Mouse (Mus musculus) limb, embryonic 12.5 days (tissue): Measurements from ENCODE around the gene Uggt1. TPM values are rescaled to one million over a fixed set of nuclear protein-coding genes. Genes with fewer than 3 reads are reported as not detected.

Source experiments
- ATAC-seq: fragments of 200-750 bp; cut with Nextera tagmentation; 2 replicates; pipeline ENCODE4 v1.8.0; 2017; ENCODE audit warnings: low read depth, moderate TSS enrichment; ENCODE audit not compliant: insufficient number of reproducible peaks, insufficient read depth, low FRiP score, low TSS enrichment
- H3K27ac ChIP-seq: fragments of 300-500 bp; sonication (generic); 2 replicates; pipeline ENCODE4 v1.5.1; 2016; ENCODE audit warnings: mild to moderate bottlenecking, moderate library complexity
- H3K27me3 ChIP-seq: fragments of 300-500 bp; sonication (generic); 2 replicates; pipeline ENCODE4 v1.6.1; 2016; ENCODE audit warnings: mild to moderate bottlenecking, moderate library complexity
- H3K36me3 ChIP-seq: fragments of 300-500 bp; sonication (generic); 2 replicates; pipeline ENCODE4 v1.6.1; 2016; ENCODE audit warnings: mild to moderate bottlenecking, moderate library complexity
- H3K4me1 ChIP-seq: fragments of 300-500 bp; sonication (generic); replicated peaks from 2 replicates; pipeline ENCODE4 v1.6.1; 2016
- H3K4me2 ChIP-seq: fragments of 300-500 bp; sonication (generic); 2 replicates; pipeline ENCODE4 v1.6.1; 2016; ENCODE audit warnings: mild to moderate bottlenecking, moderate library complexity
- H3K4me3 ChIP-seq: fragments of 300-500 bp; sonication (generic); replicated peaks from 2 replicates; pipeline ENCODE4 v1.5.1; 2016; ENCODE audit warnings: mild to moderate bottlenecking
- H3K9ac ChIP-seq: fragments of 300-500 bp; sonication (generic); replicated peaks from 2 replicates; pipeline ENCODE4 v1.6.1; 2016; ENCODE audit warnings: mild to moderate bottlenecking, moderate library complexity
- H3K9me3 ChIP-seq: fragments of 300-500 bp; sonication (generic); 2 replicates; pipeline ENCODE4 v1.6.1; 2016; ENCODE audit warnings: mild to moderate bottlenecking, moderate library complexity
- WGBS: fragments of 180-500 bp; shearing (Covaris S2); methylation state at CpG from one replicate; pipeline ENCODE4 v1.1.7; 2016; 5-methylcytosine and 5-hydroxymethylcytosine counted together
- polyA plus RNA-seq: library from polyadenylated mRNA; unstranded; fragments of >200 nt; fragmentation: Nextera tagmentation; extraction: Ambion mirVana; gene quantifications from 2 replicates; pipeline ENCODE4 v1.2.1, GENCODE M21; 2016

Gene Uggt1
- polyA plus RNA-seq, 1 experiment from 2014 or later: 52.9 TPM

GRCm38 (mm10) chr1:36235057-36235639 is 9.4 kb downstream of the Uggt1 start:
- H3K27me3 ChIP-seq: no peaks in the 10 kb centered on the region
- H3K4me1 ChIP-seq: no peaks in the 10 kb centered on the region
- ATAC-seq: no peak
- H3K9me3 ChIP-seq: no peaks in the 10 kb centered on the region
- H3K27ac ChIP-seq: no peak overlapping the region
- no peak overlapping the region for H3K4me3 ChIP-seq
- no peak overlapping the region for H3K4me2 ChIP-seq
- peaks cover 36% of the 10 kb centered on the region for H3K36me3 ChIP-seq
- WGBS: 76% methylated on average over 9 of the region's 9 CpGs
- no peak overlapping the region for H3K9ac ChIP-seq

DNA sequence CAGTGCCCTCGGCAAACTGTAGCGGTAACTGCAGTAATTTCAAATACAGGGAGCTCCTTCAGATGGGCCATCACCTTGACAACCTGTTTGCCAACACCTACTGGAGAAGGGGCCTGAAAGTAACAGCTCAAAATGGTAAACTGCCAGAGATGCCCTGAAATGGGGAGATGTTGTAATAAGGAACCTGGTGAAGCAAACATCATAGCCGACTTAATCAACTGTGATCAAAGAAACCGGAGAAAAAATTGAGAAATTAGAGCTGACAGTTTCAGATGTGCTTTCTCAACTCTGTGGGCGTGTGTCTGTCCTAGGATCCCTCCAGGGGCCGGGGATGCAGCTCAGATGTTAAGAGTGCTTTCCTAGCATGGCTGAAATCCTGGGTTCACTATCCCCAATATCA is 11.3 kb downstream of the Uggt1 start:
- no peaks in the 10 kb centered on the region for H3K4me1 ChIP-seq
- no peaks in the 10 kb centered on the region for H3K27me3 ChIP-seq
- H3K9me3 ChIP-seq: no peaks in the 10 kb centered on the region
- peaks cover 54% of the 10 kb centered on the region for H3K36me3 ChIP-seq
- H3K4me2 ChIP-seq: no peak overlapping the region
- ATAC-seq: no peak
- no peak overlapping the region for H3K27ac ChIP-seq
- H3K9ac ChIP-seq: no peak overlapping the region
- H3K4me3 ChIP-seq: no peak overlapping the region
- WGBS: 88% methylated on average over 6 of the region's 6 CpGs

DNA sequence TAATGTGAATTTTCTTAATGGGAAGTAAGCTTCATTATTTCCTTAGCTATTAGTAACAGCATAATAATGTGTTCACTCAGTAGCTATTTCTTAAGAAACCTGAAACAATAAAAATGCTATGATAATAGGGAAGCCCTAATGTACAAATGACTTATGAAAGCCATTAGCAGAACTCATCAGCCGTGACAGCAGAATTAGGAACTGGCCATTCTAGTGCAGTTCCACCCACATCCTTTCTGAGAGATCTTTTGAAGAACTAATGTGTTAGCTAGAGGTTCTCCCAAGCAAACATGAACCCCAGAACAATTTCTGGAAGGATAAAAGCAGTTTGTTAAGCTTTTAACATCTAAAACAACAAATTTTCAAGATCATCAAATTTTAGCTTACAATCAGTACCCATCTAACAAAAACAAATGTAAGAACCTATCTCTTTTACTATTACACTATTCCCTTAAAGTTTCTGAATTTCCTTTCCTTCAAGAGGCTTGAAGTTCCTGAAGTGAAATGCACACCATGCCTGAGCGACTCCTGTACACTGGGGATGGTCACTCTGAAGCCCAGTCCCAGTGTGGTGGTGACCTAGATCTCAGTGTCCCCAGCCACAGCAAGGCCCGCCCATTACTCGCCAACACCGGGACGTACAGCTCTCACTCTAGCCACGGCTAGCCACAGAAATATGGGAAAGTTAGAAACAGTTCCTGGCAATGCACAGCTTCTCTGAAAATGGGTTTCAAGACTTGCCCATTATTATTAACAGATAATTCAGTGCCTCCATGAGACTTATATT is 13.4 kb downstream of the Uggt1 start:
- no peaks in the 10 kb centered on the region for H3K27me3 ChIP-seq
- H3K27ac ChIP-seq: no peak overlapping the region
- no peaks in the 10 kb centered on the region for H3K4me1 ChIP-seq
- 86% methylated on average over 7 of the region's 7 CpGs for WGBS
- H3K9me3 ChIP-seq: no peaks in the 10 kb centered on the region
- peaks cover 68% of the 10 kb centered on the region for H3K36me3 ChIP-seq
- H3K4me2 ChIP-seq: no peak overlapping the region
- no peak for ATAC-seq
- H3K4me3 ChIP-seq: no peak overlapping the region
- H3K9ac ChIP-seq: no peak overlapping the region

GRCm38 (mm10) chr1:36228461-36228860 is 16.1 kb downstream of the Uggt1 start:
- no peak overlapping the region for H3K27ac ChIP-seq
- ATAC-seq: no peak
- no peaks in the 10 kb centered on the region for H3K4me1 ChIP-seq
- H3K9ac ChIP-seq: no peak overlapping the region
- H3K27me3 ChIP-seq: no peaks in the 10 kb centered on the region
- no peak overlapping the region for H3K4me2 ChIP-seq
- H3K4me3 ChIP-seq: no peak overlapping the region
- H3K9me3 ChIP-seq: no peaks in the 10 kb centered on the region
- H3K36me3 ChIP-seq: peaks cover 78% of the 10 kb centered on the region
- WGBS: 85% methylated on average over 9 of the region's 9 CpGs

GRCm38 (mm10) chr1:36224648-36225047 is 19.9 kb downstream of the Uggt1 start:
- Histone ChIP-seq H3K27me3 (no peaks in the 10 kb centered on the region), H3K9ac (no peak overlapping the region), H3K9me3 (no peaks in the 10 kb centered on the region), H3K4me3 (no peak overlapping the region), H3K27ac (no peak overlapping the region), H3K4me1 (no peaks in the 10 kb centered on the region), H3K36me3 (peaks cover 86% of the 10 kb centered on the region), H3K4me2 (no peak overlapping the region)
- 81% methylated on average over 3 of the region's 3 CpGs for WGBS
- ATAC-seq: no peak

DNA sequence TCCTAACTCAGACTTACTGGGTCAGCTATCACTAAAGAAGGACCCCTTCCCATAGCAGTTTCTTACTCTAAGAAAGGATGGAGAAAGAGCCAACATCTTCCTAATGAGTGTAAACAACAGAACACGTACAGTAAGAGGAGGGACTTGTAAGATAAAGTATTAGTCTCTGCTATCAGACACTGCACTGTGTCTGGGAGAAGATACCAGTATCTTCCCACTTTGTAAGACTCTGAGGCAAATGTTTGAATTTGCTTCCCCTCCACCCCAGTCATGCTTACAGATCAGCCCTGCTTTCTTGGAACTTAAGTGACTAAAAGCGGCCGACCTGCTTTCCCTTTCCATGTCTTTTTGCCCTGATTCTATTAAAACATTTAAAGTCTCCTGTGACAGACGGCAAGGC is 30.2 kb downstream of the Uggt1 start:
- no peak for ATAC-seq
- Histone ChIP-seq H3K4me1 (no peaks in the 10 kb centered on the region), H3K36me3 (peaks cover 51% of the 10 kb centered on the region), H3K9me3 (no peaks in the 10 kb centered on the region), H3K27me3 (no peaks in the 10 kb centered on the region), H3K27ac (no peak overlapping the region), H3K4me2 (no peak overlapping the region), H3K9ac (no peak overlapping the region), H3K4me3 (no peak overlapping the region)
- 90% methylated on average over 4 of the region's 4 CpGs for WGBS

GRCm38 (mm10) chr1:36201739-36202138 is 42.8 kb downstream of the Uggt1 start:
- Histone ChIP-seq H3K4me2 (no peak overlapping the region), H3K27ac (no peak overlapping the region), H3K4me1 (no peaks in the 10 kb centered on the region), H3K4me3 (no peak overlapping the region), H3K36me3 (peaks cover 58% of the 10 kb centered on the region), H3K27me3 (no peaks in the 10 kb centered on the region), H3K9ac (no peak overlapping the region), H3K9me3 (no peaks in the 10 kb centered on the region)
- ATAC-seq: no peak
- 92% methylated on average over 12 of the region's 12 CpGs for WGBS

DNA sequence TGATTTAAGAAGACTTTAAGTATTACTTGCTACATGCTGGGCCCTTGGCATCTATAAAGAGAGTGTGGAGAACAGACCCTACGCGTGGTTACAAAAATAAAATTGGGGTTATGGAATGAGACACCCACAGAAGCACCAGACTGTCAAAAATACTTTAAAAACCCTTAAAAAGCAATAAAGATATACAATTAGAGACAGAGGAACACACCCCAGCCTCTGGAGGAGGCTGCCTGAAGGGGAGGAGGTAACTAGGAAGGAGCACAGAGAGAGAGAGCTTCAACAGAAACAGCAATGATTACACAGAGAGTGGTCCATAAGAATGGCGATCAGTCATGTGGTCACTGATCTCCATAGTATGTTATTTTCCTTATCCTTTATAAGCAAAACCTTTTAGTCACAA is 50.0 kb downstream of the Uggt1 start:
- ATAC-seq: no peak
- Histone ChIP-seq H3K27ac (no peak overlapping the region), H3K9me3 (no peaks in the 10 kb centered on the region), H3K4me3 (no peak overlapping the region), H3K4me1 (no peaks in the 10 kb centered on the region), H3K4me2 (no peak overlapping the region), H3K27me3 (no peaks in the 10 kb centered on the region), H3K36me3 (peaks cover 94% of the 10 kb centered on the region), H3K9ac (no peak overlapping the region)
- 96% methylated on average over 3 of the region's 3 CpGs for WGBS

DNA sequence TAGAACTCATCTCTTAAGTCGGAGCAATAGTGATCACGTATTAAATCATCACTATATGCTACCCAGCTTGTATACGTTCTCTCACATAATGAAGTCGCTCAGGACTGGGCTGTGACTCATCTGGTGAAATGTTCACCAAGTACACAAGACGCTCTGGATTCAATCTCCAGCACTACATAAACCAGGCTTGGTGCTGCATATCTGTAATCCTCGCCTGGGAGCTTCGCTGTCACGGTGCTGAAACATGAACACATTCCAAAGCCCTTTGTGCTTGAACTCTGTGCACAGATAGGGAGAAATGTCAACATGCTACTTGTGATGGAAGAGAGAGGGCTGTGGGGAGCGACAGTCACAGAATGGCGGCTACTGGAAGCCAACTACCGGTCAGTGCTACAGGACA is 52.6 kb downstream of the Uggt1 start:
- Histone ChIP-seq H3K27ac (no peak overlapping the region), H3K4me1 (no peaks in the 10 kb centered on the region), H3K9ac (no peak overlapping the region), H3K4me2 (no peak overlapping the region), H3K4me3 (no peak overlapping the region), H3K27me3 (no peaks in the 10 kb centered on the region), H3K36me3 (peaks cover 96% of the 10 kb centered on the region), H3K9me3 (no peaks in the 10 kb centered on the region)
- WGBS: 89% methylated on average over 11 of the region's 11 CpGs
- ATAC-seq: no peak

- Histone ChIP-seq H3K9me3 (no peaks in the 10 kb centered on the region), H3K27me3 (no peaks in the 10 kb centered on the region), H3K9ac (no peak overlapping the region), H3K4me1 (peaks cover 5% of the 10 kb centered on the region; the same call in 1 of the 2 replicates), H3K4me2 (no peak overlapping the region), H3K36me3 (peaks cover 66% of the 10 kb centered on the region), H3K27ac (no peak overlapping the region), H3K4me3 (no peak overlapping the region)
- ATAC-seq: no peak
- WGBS: 88% methylated on average over 5 of the region's 5 CpGs
Measured at GRCm38 (mm10) chr1:36180038-36180437, 64.5 kb downstream of the Uggt1 start.

DNA sequence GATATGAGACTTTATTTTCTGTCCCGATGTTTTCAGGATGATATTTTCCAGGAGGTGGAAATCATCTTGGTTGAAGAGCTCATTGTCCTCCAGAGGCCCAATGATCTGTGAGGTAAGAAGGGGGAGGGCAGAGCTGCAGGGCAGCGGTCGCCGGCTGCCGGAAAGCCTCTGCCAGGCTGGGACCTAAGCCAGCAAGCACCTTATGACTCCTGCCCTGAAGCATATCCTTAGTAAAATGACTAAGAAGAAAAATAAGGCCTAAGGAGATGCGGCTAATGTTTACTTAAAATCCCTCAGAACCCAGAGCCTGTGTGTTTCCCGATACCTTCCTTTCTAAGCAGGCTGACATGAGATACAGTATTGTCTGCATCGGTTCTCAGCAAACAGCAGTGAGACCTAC is 71.1 kb downstream of the Uggt1 start:
- no peak overlapping the region for H3K4me2 ChIP-seq
- peaks cover 5% of the 10 kb centered on the region; the same call in 1 of the 2 replicates for H3K4me1 ChIP-seq
- H3K36me3 ChIP-seq: peaks cover 75% of the 10 kb centered on the region
- H3K9me3 ChIP-seq: no peaks in the 10 kb centered on the region
- H3K9ac ChIP-seq: no peak overlapping the region
- H3K27me3 ChIP-seq: no peaks in the 10 kb centered on the region
- no peak for ATAC-seq
- no peak overlapping the region for H3K27ac ChIP-seq
- H3K4me3 ChIP-seq: no peak overlapping the region
- 94% methylated on average over 8 of the region's 8 CpGs for WGBS

GRCm38 (mm10) chr1:36172941-36173340 is 71.6 kb downstream of the Uggt1 start:
- H3K4me3 ChIP-seq: no peak overlapping the region
- no peaks in the 10 kb centered on the region for H3K9me3 ChIP-seq
- no peak overlapping the region for H3K9ac ChIP-seq
- WGBS: 89% methylated on average over 6 of the region's 6 CpGs
- no peak overlapping the region for H3K27ac ChIP-seq
- H3K4me1 ChIP-seq: peaks cover 5% of the 10 kb centered on the region; the same call in 1 of the 2 replicates
- no peak overlapping the region for H3K4me2 ChIP-seq
- H3K36me3 ChIP-seq: peaks cover 71% of the 10 kb centered on the region
- no peaks in the 10 kb centered on the region for H3K27me3 ChIP-seq
- no peak for ATAC-seq
